Mouse (Mus musculus): ENCODE measurements around the gene Fbxo9. TPM values are rescaled to one million over a fixed set of nuclear protein-coding genes. Genes with fewer than 3 reads are reported as not detected.

The Fbxo9 gene
- polyA plus RNA-seq (2021; fragmentation: Nextera tagmentation): 90.2 and 94.7 TPM in 2 replicates
- long read RNA-seq, experiment 1, transcript Fbxo9-202 (13 exons, 2,155 nt): major isoform, 125 of 214 reads
- long read RNA-seq, experiment 1, partial matches to known transcripts: 77 of 214 reads
- long read RNA-seq, experiment 1, other reads (novel, unspliced or antisense): 12 of 214 reads
- long read RNA-seq, experiment 2, transcript Fbxo9-202 (13 exons, 2,155 nt): major isoform, 648 of 798 reads
- long read RNA-seq, experiment 2, partial matches to known transcripts: 105 of 798 reads
- long read RNA-seq, experiment 2, other reads (novel, unspliced or antisense): 43 of 798 reads

GRCm38 (mm10) chr9:78108796-78109239, at the start of gene Fbxo9, which contains the start of gene Ick:
TSS of gene Fbxo9 (minus strand) at chr9:78109065.
TSS of gene Ick (plus strand) at chr9:78109192.

GRCm38 (mm10) chr9:78051677-78052076, 57.2 kb downstream of the Fbxo9 start, which contains the start of gene Gcm1:
TSS of gene Gcm1 (plus strand) at chr9:78051924.

Other genes starting within 250 kb of the Fbxo9 start
- gene Elovl5, start 191.7 kb downstream of the Fbxo9 start, polyA plus RNA-seq (2021; fragmentation: Nextera tagmentation): 45.4 and 51.1 TPM in 2 replicates
- not detected in 2 replicates for gene Gcm1, start 57.1 kb downstream of the Fbxo9 start, polyA plus RNA-seq (2021; fragmentation: Nextera tagmentation)
- gene Ick, start 127 bp upstream of the Fbxo9 start, polyA plus RNA-seq (2021; fragmentation: Nextera tagmentation): 8.2 and 9.2 TPM in 2 replicates
- gene Gsta4, start 73.7 kb upstream of the Fbxo9 start, polyA plus RNA-seq (2021; fragmentation: Nextera tagmentation): 143 and 164 TPM in 2 replicates
- gene Gsta1, start 121.6 kb upstream of the Fbxo9 start, polyA plus RNA-seq (2021; fragmentation: Nextera tagmentation): 0.28 TPM in 1 of 2 replicates, not detected in the other
- gene Gm3776, start 148.1 kb upstream of the Fbxo9 start, polyA plus RNA-seq (2021; fragmentation: Nextera tagmentation): not detected in 2 replicates
- gene Gm10639, start 180.9 kb upstream of the Fbxo9 start, polyA plus RNA-seq (2021; fragmentation: Nextera tagmentation): not detected in 2 replicates
- gene Omt2a, start 205.7 kb upstream of the Fbxo9 start, polyA plus RNA-seq (2021; fragmentation: Nextera tagmentation): not detected in 2 replicates
- gene Omt2b, start 218.5 kb upstream of the Fbxo9 start, polyA plus RNA-seq (2021; fragmentation: Nextera tagmentation): not detected in 2 replicates
- gene Gsta2, start 246.7 kb upstream of the Fbxo9 start, polyA plus RNA-seq (2021; fragmentation: Nextera tagmentation): 0.85 and 0.90 TPM in 2 replicates